Mouse (Mus musculus) liver, postnatal 0 days (tissue): ENCODE results near the gene Meis2. TPM values are rescaled to one million over a fixed set of nuclear protein-coding genes. Genes with fewer than 3 reads are reported as not detected.

Experiments
- ATAC-seq: fragments of 200-750 bp; cut with Nextera tagmentation; 2 replicates; pipeline ENCODE4 v1.8.0; 2017; ENCODE audit warnings: mild to moderate bottlenecking, moderate library complexity
- DNase-seq: peaks from one replicate; pipeline ENCODE4 v3.0.0-alpha.2; 2016
- H3K27ac ChIP-seq: fragments of 300-500 bp; sonication (generic); 2 replicates; pipeline ENCODE4 v1.5.1; 2014; ENCODE audit warnings: antibody characterized with exemption, moderate library complexity, mild to moderate bottlenecking, low read depth
- H3K27me3 ChIP-seq: fragments of 300-500 bp; sonication (generic); 2 replicates; pipeline ENCODE4 v1.6.1; 2014; ENCODE audit warnings: low read length, control low read depth, mixed read lengths; ENCODE audit not compliant: insufficient read depth
- H3K36me3 ChIP-seq: fragments of 300-500 bp; sonication (generic); replicated peaks from 2 replicates; pipeline ENCODE4 v1.6.1; 2014; ENCODE audit warnings: mild to moderate bottlenecking, control low read depth, low read length, moderate library complexity, mixed read lengths; ENCODE audit not compliant: insufficient read depth
- H3K4me1 ChIP-seq: fragments of 300-500 bp; sonication (generic); 2 replicates; pipeline ENCODE4 v1.6.1; 2014; ENCODE audit warnings: antibody characterized with exemption, mild to moderate bottlenecking, control low read depth; ENCODE audit not compliant: insufficient read depth
- H3K4me2 ChIP-seq: fragments of 300-500 bp; sonication (generic); 2 replicates; pipeline ENCODE4 v1.6.1; 2014; ENCODE audit warnings: low read depth, mild to moderate bottlenecking, low read length, moderate library complexity, mixed read lengths
- H3K4me3 ChIP-seq: fragments of 300-500 bp; sonication (generic); 2 replicates; pipeline ENCODE4 v1.5.1; 2014; ENCODE audit warnings: low read depth, low read length
- H3K9ac ChIP-seq: fragments of 300-500 bp; sonication (generic); replicated peaks from 2 replicates; pipeline ENCODE4 v1.6.1; 2014; ENCODE audit warnings: mild to moderate bottlenecking, moderate library complexity
- H3K9me3 ChIP-seq: fragments of 300-500 bp; sonication (generic); 2 replicates; pipeline ENCODE4 v1.6.1; 2016; ENCODE audit warnings: mild to moderate bottlenecking, control low read depth, low read length, mixed read lengths
- CTCF ChIP-seq: sonication (generic); IDR thresholded peaks from 2 replicates; pipeline ENCODE4 v1.5.1; 2016; ENCODE audit warnings: antibody characterized with exemption, low read depth
- EP300 ChIP-seq: IDR thresholded peaks from 2 replicates; pipeline ENCODE4 v1.6.1; 2016; ENCODE audit warnings: antibody characterized with exemption, low read depth, mild to moderate bottlenecking
- WGBS: fragments of 180-500 bp; shearing (Covaris S2); extraction: QIAGEN DNeasy Blood & Tissue Kit; methylation state at CpG from one replicate; pipeline ENCODE4 v1.1.7; 2014; ENCODE audit not compliant: insufficient replicate concordance; 5-methylcytosine and 5-hydroxymethylcytosine counted together
- polyA plus RNA-seq: library from polyadenylated mRNA; unstranded; fragments of >200 nt; fragmentation: Nextera tagmentation; extraction: Ambion mirVana; gene quantifications from 2 replicates; pipeline ENCODE4 v1.2.1, GENCODE M21; 2015

The Meis2 gene
- polyA plus RNA-seq, 1 experiment from 2014 or later: 2.0 TPM

DNA sequence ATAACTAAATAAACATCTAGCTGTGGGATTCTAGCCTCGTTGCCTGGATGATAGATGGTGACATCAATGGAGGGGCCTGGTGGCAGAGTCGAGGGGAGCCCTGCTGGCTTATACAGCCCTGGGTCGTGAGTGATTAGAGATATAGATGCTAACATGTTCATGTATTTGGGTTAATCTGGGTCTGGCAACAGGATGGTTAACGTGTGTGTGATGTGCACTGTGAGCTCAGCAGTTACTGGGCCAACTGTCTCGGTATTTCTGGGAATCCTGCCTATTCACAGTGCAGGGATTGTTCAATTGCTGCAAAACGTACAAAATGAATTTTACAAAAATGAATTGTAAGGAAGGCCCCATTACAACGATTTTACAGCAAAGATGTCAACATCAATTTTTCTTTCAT, 20.6 kb downstream of the Meis2 start:
- ATAC-seq (no peak), DNase-seq (no peak)
- no peak for TF ChIP-seq CTCF
- TF ChIP-seq EP300: no peak
- no peaks in the 10 kb centered on the region for H3K36me3 ChIP-seq
- H3K4me2 ChIP-seq: no peak overlapping the region
- H3K27ac ChIP-seq: no peak overlapping the region
- no peak overlapping the region for H3K9ac ChIP-seq
- WGBS: 54% methylated on average over 7 of the region's 7 CpGs
- H3K27me3 ChIP-seq: no peaks in the 10 kb centered on the region
- no peaks in the 10 kb centered on the region for H3K4me1 ChIP-seq
- no peaks in the 10 kb centered on the region for H3K9me3 ChIP-seq
- no peak overlapping the region for H3K4me3 ChIP-seq

DNA sequence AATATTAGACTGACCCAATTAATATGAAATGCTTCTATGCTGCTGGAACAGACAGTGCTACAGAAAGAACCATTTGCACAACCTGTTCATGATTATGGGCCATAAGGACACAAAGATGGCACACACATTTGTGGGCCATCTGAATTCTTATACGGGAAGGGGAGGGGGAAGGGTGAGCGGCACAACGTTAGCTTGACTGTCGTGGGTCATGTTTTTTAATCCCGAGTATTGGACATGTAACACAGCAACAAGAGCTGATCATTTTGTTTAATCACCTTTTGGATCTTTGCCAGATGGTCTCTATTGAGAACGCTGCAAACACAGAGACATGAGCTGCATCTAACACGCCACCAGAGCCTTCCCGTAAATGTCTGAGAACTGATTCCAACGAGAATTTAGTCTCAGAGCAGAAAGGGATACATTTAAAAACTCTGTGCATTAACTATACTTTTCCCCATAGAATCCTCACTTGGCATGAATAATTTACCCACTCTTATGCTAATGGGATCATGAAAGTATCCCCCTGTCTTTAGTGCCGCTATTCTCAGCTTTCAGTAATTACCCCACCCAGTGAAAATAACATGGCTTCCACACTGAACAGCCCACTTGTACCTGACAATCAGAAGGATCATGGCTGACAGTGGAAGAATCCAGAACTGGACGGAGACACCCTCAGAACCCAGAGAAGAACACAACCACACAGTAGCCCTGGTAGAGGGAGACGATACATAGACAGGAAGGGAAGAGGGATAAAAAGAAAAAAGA, 22.5 kb downstream of the Meis2 start:
- TF ChIP-seq EP300: no peak
- no peak for TF ChIP-seq CTCF
- H3K27ac ChIP-seq: no peak overlapping the region
- H3K9me3 ChIP-seq: no peaks in the 10 kb centered on the region
- H3K4me3 ChIP-seq: no peak overlapping the region
- whole genome bisulfite sequencing: 82% methylated on average over 12 of the region's 12 CpGs
- H3K4me1 ChIP-seq: no peaks in the 10 kb centered on the region
- H3K9ac ChIP-seq: no peak overlapping the region
- H3K4me2 ChIP-seq: no peak overlapping the region
- no peaks in the 10 kb centered on the region for H3K36me3 ChIP-seq
- ATAC-seq: no peak
- no peak for DNase-seq
- no peaks in the 10 kb centered on the region for H3K27me3 ChIP-seq

DNA sequence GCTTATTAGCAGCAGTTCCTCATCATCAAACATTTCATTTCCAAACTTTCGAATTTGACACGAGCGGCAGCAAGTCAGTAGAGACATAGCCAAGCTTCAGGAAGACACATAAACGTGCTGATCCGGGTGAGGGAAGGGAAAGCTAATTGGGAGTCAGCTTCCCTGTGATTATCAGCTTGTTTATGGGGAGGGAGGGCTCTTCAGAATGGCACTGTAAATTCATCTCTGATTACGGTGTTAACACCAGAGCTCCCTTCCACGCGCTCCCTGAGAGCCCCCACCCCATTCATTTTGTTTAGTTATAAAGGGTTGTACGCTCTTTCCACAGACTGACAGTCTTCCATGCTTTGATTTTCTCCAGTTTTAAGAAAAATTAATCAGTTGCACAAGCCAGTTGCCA, 23.2 kb downstream of the Meis2 start:
- Histone ChIP-seq H3K36me3 (no peaks in the 10 kb centered on the region), H3K4me3 (no peak overlapping the region), H3K9me3 (no peaks in the 10 kb centered on the region), H3K27ac (no peak overlapping the region), H3K4me2 (no peak overlapping the region), H3K27me3 (no peaks in the 10 kb centered on the region), H3K9ac (no peak overlapping the region), H3K4me1 (no peaks in the 10 kb centered on the region)
- TF ChIP-seq EP300 (no peak), CTCF (no peak)
- DNase-seq (no peak), ATAC-seq (no peak)
- 73% methylated on average over 9 of the region's 9 CpGs for WGBS

DNA sequence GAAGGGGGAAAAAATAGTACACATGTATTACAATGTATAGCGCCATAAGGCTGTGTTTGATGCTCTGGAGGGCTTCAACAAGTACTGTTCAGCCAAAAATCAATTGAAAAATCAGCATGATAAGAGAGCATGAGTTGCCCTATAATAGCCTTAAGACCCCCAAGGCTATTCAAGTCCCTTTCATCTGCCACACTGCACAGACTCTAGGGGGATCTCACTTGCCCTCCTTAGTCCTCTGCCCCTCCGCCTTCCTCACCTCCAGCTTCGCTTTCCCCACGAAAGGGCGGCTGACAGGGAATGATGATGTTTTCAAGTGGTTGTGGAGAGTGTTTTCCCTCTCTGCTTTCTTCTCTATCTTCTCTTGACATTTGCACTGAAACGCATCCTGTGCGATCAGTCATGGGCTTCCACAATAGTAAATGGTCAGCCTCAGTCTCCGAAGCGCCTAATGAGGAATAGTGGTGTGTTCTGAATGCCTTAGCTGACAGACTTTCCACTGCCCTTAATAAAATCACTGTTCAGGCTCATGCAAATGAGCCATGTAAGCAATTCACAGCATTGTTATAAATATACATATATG, 23.9 kb downstream of the Meis2 start:
- Histone ChIP-seq H3K9me3 (no peaks in the 10 kb centered on the region), H3K27me3 (no peaks in the 10 kb centered on the region), H3K36me3 (no peaks in the 10 kb centered on the region; the same call in 1 of the 2 replicates), H3K4me1 (no peaks in the 10 kb centered on the region), H3K9ac (no peak overlapping the region), H3K4me3 (no peak overlapping the region), H3K27ac (no peak overlapping the region), H3K4me2 (no peak overlapping the region)
- WGBS: 84% methylated on average over 9 of the region's 9 CpGs
- DNase-seq (no peak), ATAC-seq (no peak)
- no peak for TF ChIP-seq CTCF
- TF ChIP-seq EP300: no peak

DNA sequence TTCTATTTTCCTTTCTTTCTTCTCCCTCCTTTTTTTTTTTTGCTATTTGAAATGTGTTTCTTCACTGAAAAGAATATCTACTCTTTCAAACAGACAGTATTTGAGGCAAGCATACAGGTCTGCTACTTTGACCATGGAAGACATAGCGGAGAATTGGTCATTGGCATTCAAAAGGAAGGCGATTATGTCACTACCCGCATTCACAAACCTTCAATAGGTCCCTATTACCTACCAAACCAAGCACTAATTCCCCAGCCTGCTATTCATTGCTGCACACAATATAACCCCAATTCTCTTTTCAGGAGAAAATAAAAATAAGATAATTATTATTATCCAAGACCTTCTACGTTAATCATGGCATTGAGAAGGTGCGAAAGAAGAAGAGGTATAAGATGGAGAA, 30.3 kb downstream of the Meis2 start:
- no peak for DNase-seq
- Histone ChIP-seq H3K27me3 (no peaks in the 10 kb centered on the region), H3K4me1 (no peaks in the 10 kb centered on the region), H3K4me2 (no peak overlapping the region), H3K4me3 (no peak overlapping the region), H3K27ac (no peak overlapping the region), H3K9me3 (no peaks in the 10 kb centered on the region), H3K9ac (no peak overlapping the region), H3K36me3 (no peaks in the 10 kb centered on the region; the same call in 1 of the 2 replicates)
- WGBS: 84% methylated on average over 5 of the region's 5 CpGs
- TF ChIP-seq EP300: no peak
- no peak for TF ChIP-seq CTCF
- ATAC-seq: no peak

DNA sequence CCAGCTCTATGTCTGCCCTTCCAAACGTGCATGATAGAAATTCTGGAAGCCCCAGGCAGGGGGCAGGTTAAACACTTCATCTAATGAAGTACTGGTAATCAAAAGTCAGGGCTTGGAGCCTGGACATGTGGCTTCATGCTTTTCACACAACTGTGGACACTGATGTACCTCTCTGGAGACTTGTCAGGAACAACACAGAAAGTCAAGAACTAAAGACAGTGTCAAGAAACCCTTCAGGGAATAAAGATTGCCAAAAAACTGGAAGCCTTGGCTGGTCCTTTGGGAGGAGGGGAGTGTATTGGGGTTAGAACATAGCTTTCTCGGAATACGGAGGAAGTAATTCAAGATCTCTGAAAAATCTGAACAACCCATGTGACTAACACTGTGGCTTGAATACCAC, 37.5 kb downstream of the Meis2 start:
- no peak overlapping the region for H3K4me2 ChIP-seq
- H3K4me1 ChIP-seq: no peaks in the 10 kb centered on the region
- H3K9ac ChIP-seq: no peak overlapping the region
- no peaks in the 10 kb centered on the region for H3K27me3 ChIP-seq
- WGBS: 60% methylated on average over 3 of the region's 3 CpGs
- H3K4me3 ChIP-seq: no peak overlapping the region
- no peaks in the 10 kb centered on the region for H3K36me3 ChIP-seq
- TF ChIP-seq EP300: no peak
- no peak for TF ChIP-seq CTCF
- no peaks in the 10 kb centered on the region for H3K9me3 ChIP-seq
- no peak for ATAC-seq
- H3K27ac ChIP-seq: no peak overlapping the region
- DNase-seq: no peak
